Mouse (Mus musculus): ENCODE results near the gene Nrxn1.

DNA sequence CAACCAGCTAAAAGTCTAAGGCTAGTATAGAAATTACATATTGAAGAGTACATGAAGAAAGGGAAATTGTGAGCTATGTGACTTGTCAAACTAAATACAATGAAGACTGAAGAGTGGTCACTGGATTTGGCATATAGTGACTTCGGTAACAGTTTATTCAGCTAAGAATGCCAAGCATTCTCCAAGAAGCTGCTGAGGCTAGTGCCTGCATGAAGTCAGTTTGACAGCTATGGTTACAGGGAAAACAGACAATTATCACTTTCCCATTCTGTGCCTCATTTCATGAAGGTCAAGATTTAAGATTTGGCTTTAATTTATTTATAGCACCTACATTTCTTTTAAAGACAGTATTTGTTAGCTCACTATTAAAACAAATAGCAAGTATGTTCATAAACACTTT lies 201.2 kb downstream of the Nrxn1 start:
- no peak for TF ChIP-seq ZC3H11A (IDR thresholded peaks at IDR 0.05; ENCODE audit: borderline replicate concordance, low read depth, low read length)
- no peak for TF ChIP-seq ZNF384 (IDR thresholded peaks at IDR 0.05; ENCODE audit: low read depth, low read length)
- TF ChIP-seq HCFC1 (IDR thresholded peaks at IDR 0.05; ENCODE audit: borderline replicate concordance, insufficient read depth, low read length) = no peak
- no peak for TF ChIP-seq CHD2 (IDR thresholded peaks at IDR 0.05; ENCODE audit: low read depth, low read length)
- no peak for TF ChIP-seq MAFK (IDR thresholded peaks at IDR 0.05; ENCODE audit: insufficient read depth, low read depth, low read length)

Measured in ES-E14 (cell line).